Mouse (Mus musculus) neutrophil, adult 5-6 weeks (primary cell): ENCODE measurements around the gene Mtif3. TPM values are rescaled to one million over a fixed set of nuclear protein-coding genes. Genes with fewer than 3 reads are reported as not detected.
A peak's percentile ranks its signal among the peaks of the same experiment; 100 is the strongest.
"Not testable (repeated sequence)": the region's sequence is repeated elsewhere in the genome, so short reads cannot be mapped to it uniquely, and the experiment has no call there.

Experiments used
- ATAC-seq: fragments of 151-379, 151-347 bp; 2 replicates; pipeline ENCODE4 v1.8.0; 2017; ENCODE audit warnings: mild to moderate bottlenecking, moderate TSS enrichment; ENCODE audit not compliant: insufficient number of reproducible peaks, poor library complexity, low FRiP score, severe bottlenecking; ENCODE audit errors: extremely low read depth
- total RNA-seq: library from RNA; stranded (forward); fragments of 200-1000 nt; gene quantifications from 2 replicates; pipeline ENCODE4 v1.2.3, GENCODE M21; 2017

The Mtif3 gene
- total RNA-seq, 1 experiment from 2014 or later, result 24.1 TPM

GRCm38 (mm10) chr5:146956678-146957077 is 6.9 kb downstream of the Mtif3 start:
- no peak for ATAC-seq

- ATAC-seq, result no peak
These were observed 7.9 kb downstream of the Mtif3 start for GRCm38 (mm10) chr5:146955651-146956050.

- no peak for ATAC-seq
These were observed 9.0 kb downstream of the Mtif3 start for GRCm38 (mm10) chr5:146954576-146954975.

- ATAC-seq, result peak; percentile 78
These were observed 15.0 kb downstream of the Mtif3 start, which contains the start of gene Gtf3a for GRCm38 (mm10) chr5:146948508-146949088. Gene Gtf3a (plus strand): TSS chr5:146948657.

- ATAC-seq, result no peak
These were observed 15.5 kb downstream of the Mtif3 start for GRCm38 (mm10) chr5:146948041-146948507.

- no peak for ATAC-seq
These were observed 16.1 kb downstream of the Mtif3 start for GRCm38 (mm10) chr5:146947497-146947896.

- no peak for ATAC-seq
These were observed 16.9 kb downstream of the Mtif3 start for GRCm38 (mm10) chr5:146946682-146947081.

GRCm38 (mm10) chr5:146944568-146944967 is 19.0 kb downstream of the Mtif3 start:
- no peak for ATAC-seq

- ATAC-seq, result no peak
These were observed 20.6 kb downstream of the Mtif3 start for GRCm38 (mm10) chr5:146942965-146943364.

GRCm38 (mm10) chr5:146941939-146942338 is 21.7 kb downstream of the Mtif3 start:
- not testable (repeated sequence) for ATAC-seq

GRCm38 (mm10) chr5:146940219-146940618 is 23.4 kb downstream of the Mtif3 start:
- ATAC-seq, result peak; percentile 43; the same call in 1 of the 2 replicates

- ATAC-seq, result no peak
These were observed 24.3 kb downstream of the Mtif3 start for GRCm38 (mm10) chr5:146939109-146939796.

GRCm38 (mm10) chr5:146937541-146938503 is 25.8 kb downstream of the Mtif3 start:
- no peak for ATAC-seq

- ATAC-seq, result no peak
These were observed 30.1 kb downstream of the Mtif3 start for GRCm38 (mm10) chr5:146933466-146933865.

GRCm38 (mm10) chr5:146931904-146932553 is 31.6 kb downstream of the Mtif3 start:
- ATAC-seq, result no peak

- ATAC-seq, result no peak
These were observed 32.2 kb downstream of the Mtif3 start for GRCm38 (mm10) chr5:146931422-146931821.

- no peak for ATAC-seq
These were observed 36.9 kb downstream of the Mtif3 start for GRCm38 (mm10) chr5:146926673-146927072.

GRCm38 (mm10) chr5:146923547-146923946 is 40.1 kb downstream of the Mtif3 start:
- ATAC-seq, result no peak

- ATAC-seq, result no peak
These were observed 42.4 kb downstream of the Mtif3 start for GRCm38 (mm10) chr5:146921224-146921623.
